Mouse (Mus musculus): ENCODE measurements at regions not wholly inside any gene's neighbourhood (a gene's known extent, or its start where the extent isn't known, plus 50 kb on each side); places are given as distances from the start of the nearest gene placed in this dataset.

GRCm38 (mm10) chr8:33012784-33013183 lies 415.7 kb upstream of the 5930422O12Rik start:
- TF ChIP-seq HCFC1 (IDR thresholded peaks at IDR 0.05; ENCODE audit: borderline replicate concordance, insufficient read depth, low read length) (no peak), MAFK (IDR thresholded peaks at IDR 0.05; ENCODE audit: insufficient read depth, low read depth, low read length) (no peak), CHD2 (IDR thresholded peaks at IDR 0.05; ENCODE audit: low read depth, low read length) (no peak), ZNF384 (IDR thresholded peaks at IDR 0.05; ENCODE audit: low read depth, low read length) (no peak), ZC3H11A (IDR thresholded peaks at IDR 0.05; ENCODE audit: borderline replicate concordance, low read depth, low read length) (no peak)

Measured in ES-E14 (cell line).